Mouse (Mus musculus) lung, embryonic 16.5 days (tissue): ENCODE results near the gene Tmprss11c. TPM values are rescaled to one million over a fixed set of nuclear protein-coding genes. Genes with fewer than 3 reads are reported as not detected.
"Not testable (repeated sequence)": the region's sequence is repeated elsewhere in the genome, so short reads cannot be mapped to it uniquely, and the experiment has no call there.

Experiments used
- ATAC-seq: fragments of 200-750 bp; cut with Nextera tagmentation; 2 replicates; pipeline ENCODE4 v1.8.0; 2017; ENCODE audit warnings: low read depth, mild to moderate bottlenecking, moderate library complexity
- H3K27ac ChIP-seq: fragments of 300-500 bp; sonication (generic); 2 replicates; pipeline ENCODE4 v1.5.1; 2014; ENCODE audit warnings: mild to moderate bottlenecking, control low read depth, low read length
- H3K27me3 ChIP-seq: fragments of 300-500 bp; sonication (generic); 2 replicates; pipeline ENCODE4 v1.6.1; 2014; ENCODE audit warnings: low read depth, low read length, mixed read lengths; ENCODE audit not compliant: control insufficient read depth, insufficient read depth
- H3K36me3 ChIP-seq: fragments of 300-500 bp; sonication (generic); 2 replicates; pipeline ENCODE4 v1.6.1; 2014; ENCODE audit warnings: low read length; ENCODE audit not compliant: control insufficient read depth, insufficient read depth
- H3K4me1 ChIP-seq: fragments of 300-500 bp; sonication (generic); replicated peaks from 2 replicates; pipeline ENCODE4 v1.6.1; 2014; ENCODE audit warnings: low read length, mixed read lengths; ENCODE audit not compliant: control insufficient read depth, insufficient read depth
- H3K4me2 ChIP-seq: fragments of 300-500 bp; sonication (generic); 2 replicates; pipeline ENCODE4 v1.6.1; 2014; ENCODE audit warnings: low read depth, low read length, control low read depth
- H3K4me3 ChIP-seq: fragments of 300-500 bp; sonication (generic); 2 replicates; pipeline ENCODE4 v1.5.1; 2014; ENCODE audit warnings: mild to moderate bottlenecking, low read length, control low read depth
- H3K9ac ChIP-seq: fragments of 300-500 bp; sonication (generic); 2 replicates; pipeline ENCODE4 v1.6.1; 2014; ENCODE audit warnings: low read length, control low read depth
- H3K9me3 ChIP-seq: fragments of 300-500 bp; sonication (generic); 2 replicates; pipeline ENCODE4 v1.6.1; 2016; ENCODE audit warnings: low read length; ENCODE audit not compliant: control insufficient read depth
- WGBS: fragments of 180-500 bp; shearing (Covaris S2); extraction: QIAGEN DNeasy Blood & Tissue Kit; methylation state at CpG from one replicate; pipeline ENCODE4 v1.1.7; 2014; 5-methylcytosine and 5-hydroxymethylcytosine counted together
- polyA plus RNA-seq: library from polyadenylated mRNA; unstranded; fragments of >200 nt; fragmentation: Nextera tagmentation; extraction: Ambion mirVana; gene quantifications from 2 replicates; pipeline ENCODE4 v1.2.1, GENCODE M21; 2015

Tmprss11c gene
- not detected in 2 replicates for polyA plus RNA-seq

DNA sequence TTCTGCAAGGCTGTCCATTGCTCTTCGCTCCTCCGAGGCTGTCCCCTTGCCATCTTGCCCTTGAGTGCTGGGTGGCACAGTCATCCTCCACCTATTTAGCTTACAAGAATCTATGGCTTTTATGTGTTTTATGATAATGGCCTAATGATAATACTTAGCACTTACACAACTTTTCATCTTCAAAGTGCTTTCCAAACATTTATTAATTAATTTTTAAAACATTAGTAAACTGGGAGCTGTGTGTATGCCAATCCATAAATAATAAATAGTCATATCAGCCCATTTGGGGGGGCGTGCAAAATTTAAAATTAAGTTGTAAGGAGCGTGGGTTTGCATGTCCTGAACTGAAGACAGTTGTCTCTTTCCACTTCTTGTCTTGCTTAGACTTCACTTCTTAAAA is at the start of gene Tmprss11c:
Gene Tmprss11c (minus strand): TSS at position 101 of the 400 bp plus-strand sequence.
- 69% methylated on average over 4 of the region's 4 CpGs for WGBS
- H3K4me3 ChIP-seq, result no peak within 1 kb of the TSS
- H3K4me1 ChIP-seq, result no peaks in the 10 kb centered on the region
- no peak within 1 kb of the TSS for H3K9ac ChIP-seq
- H3K36me3 ChIP-seq, result no peaks in the 10 kb centered on the region
- no peaks in the 10 kb centered on the region for H3K27me3 ChIP-seq
- H3K4me2 ChIP-seq, result no peak within 1 kb of the TSS
- ATAC-seq, result no peak
- H3K9me3 ChIP-seq, result no peaks in the 10 kb centered on the region
- H3K27ac ChIP-seq, result no peak within 1 kb of the TSS

DNA sequence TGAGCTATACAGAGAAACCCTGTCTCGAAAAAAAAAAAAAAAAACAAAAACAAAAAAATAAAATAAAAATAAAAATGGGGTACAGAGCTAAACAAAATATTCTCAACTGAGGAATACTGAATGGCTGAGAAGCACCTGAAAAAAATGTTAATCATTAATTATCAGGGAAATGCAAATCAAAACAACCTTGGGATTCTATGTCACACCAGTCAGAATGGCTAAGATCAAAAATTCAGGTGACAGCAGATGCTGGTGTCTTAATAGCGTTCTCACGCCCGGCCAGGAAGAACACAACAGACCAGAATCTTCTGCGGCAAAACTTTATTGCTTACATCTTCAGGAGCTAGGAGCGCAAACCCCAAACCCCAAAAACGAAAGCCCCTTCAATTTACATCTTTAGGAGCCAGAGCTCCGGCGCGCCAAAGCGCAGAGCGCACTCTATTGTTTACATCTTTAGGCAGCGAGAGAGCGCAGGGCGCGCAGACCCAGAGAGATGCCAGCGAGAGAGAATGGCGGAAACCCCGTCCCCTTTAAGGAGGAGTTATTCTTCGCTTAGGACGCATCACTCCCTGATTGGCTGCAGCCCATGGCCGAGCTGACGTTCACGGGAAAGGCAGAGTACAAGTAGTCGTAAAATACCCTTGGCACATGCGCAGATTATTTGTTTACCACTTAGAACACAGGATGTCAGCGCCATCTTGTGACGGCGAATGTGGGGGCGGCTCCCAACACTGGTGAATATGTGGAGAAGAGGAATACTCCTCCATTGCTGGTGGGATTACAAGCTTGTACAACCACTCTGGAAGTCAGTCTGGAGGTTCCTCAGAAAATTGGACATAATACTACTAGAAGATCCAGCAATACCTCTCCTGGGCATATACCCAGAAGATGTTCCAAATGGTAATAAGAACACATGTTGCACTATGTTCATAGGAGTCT is 29.2 kb upstream of the Tmprss11c start:
- not testable (repeated sequence) for ATAC-seq, H3K9me3 ChIP-seq

DNA sequence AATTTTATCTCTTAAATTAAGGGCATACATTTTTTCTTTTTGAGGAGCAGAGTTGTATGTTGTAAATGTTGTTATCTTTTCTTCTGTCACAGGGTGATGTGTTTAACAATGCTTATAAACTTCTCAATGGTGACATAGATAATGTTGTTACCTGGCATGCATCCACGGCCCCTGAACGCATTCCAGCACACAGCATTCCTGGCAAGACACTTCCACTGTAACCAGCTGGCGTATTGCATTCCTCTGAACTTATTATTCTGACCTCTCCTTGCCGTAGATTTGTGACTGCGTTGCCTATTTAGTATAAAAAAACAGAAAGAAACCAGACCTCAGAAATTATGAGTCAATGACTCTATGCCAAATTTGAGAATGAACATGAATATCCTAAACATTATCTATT is 17.0 kb upstream of the Tmprss11c start:
- H3K27me3 ChIP-seq, result no peaks in the 10 kb centered on the region
- no peaks in the 10 kb centered on the region for H3K4me1 ChIP-seq
- H3K9ac ChIP-seq, result no peak overlapping the region
- 50% methylated on average over 5 of the region's 5 CpGs for WGBS
- H3K4me3 ChIP-seq, result no peak overlapping the region
- no peak for ATAC-seq
- H3K9me3 ChIP-seq, result no peaks in the 10 kb centered on the region
- no peaks in the 10 kb centered on the region for H3K36me3 ChIP-seq
- H3K4me2 ChIP-seq, result no peak overlapping the region
- H3K27ac ChIP-seq, result no peak overlapping the region

More for the DNA sequence above, 29.2 kb upstream of the Tmprss11c start:
- not testable (repeated sequence) for H3K27me3 ChIP-seq, H3K27ac ChIP-seq, H3K9ac ChIP-seq, H3K4me1 ChIP-seq, H3K36me3 ChIP-seq
- H3K4me3 ChIP-seq, result peak overlapping the region; percentile 32
- peak overlapping the region; percentile 35 for H3K4me2 ChIP-seq
- WGBS, result 59% methylated on average over 27 of the region's 30 CpGs

DNA sequence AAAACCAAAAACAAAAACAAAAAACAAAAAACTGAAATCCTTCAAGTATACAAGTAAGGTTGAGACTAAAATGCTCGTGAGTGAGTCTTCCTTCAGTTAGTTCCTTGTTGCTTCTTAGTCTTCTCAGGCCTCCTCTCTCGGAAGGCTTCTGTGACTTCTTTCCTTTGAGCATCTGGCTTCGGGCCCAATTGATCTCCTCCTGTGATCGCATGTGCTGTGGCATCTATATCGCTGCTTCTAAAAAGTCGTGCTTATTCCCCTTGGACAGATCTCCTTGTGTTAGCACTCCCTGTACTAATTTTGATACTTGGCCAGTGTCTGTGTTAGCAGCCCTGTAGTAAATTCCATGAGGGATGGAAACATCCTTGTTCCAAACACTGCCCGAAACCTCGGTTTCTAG is 14.8 kb upstream of the Tmprss11c start:
- Histone ChIP-seq H3K4me1 (no peaks in the 10 kb centered on the region), H3K36me3 (no peaks in the 10 kb centered on the region), H3K4me3 (no peak overlapping the region), H3K9me3 (no peaks in the 10 kb centered on the region), H3K4me2 (no peak overlapping the region), H3K27me3 (no peaks in the 10 kb centered on the region), H3K9ac (no peak overlapping the region), H3K27ac (no peak overlapping the region)
- 80% methylated on average over 8 of the region's 8 CpGs for WGBS
- no peak for ATAC-seq

DNA sequence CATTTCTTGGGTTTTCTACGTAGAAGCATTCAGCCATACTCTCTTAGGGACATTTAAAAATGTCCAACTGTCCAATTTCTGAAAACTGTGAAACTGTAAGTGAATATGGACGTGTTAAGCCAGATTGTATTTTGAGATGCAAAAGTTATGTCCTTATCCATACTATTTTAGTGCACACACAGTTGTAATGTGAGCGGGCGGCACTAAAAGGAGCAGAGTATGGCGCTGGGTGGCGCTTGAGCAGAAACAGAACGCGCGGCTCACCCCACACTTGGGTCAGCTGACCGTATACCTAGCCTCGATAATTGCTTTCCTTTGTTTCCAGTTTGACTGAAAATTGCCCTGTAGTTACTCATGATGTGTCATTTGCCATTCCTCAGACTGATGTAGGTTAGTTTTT is 42.5 kb downstream of the Tmprss11c start:
- ATAC-seq, result no peak
- no peaks in the 10 kb centered on the region for H3K36me3 ChIP-seq
- 88% methylated on average over 11 of the region's 11 CpGs for WGBS
- H3K27ac ChIP-seq, result no peak overlapping the region
- no peak overlapping the region for H3K4me3 ChIP-seq
- H3K9me3 ChIP-seq, result no peaks in the 10 kb centered on the region
- H3K9ac ChIP-seq, result no peak overlapping the region
- no peaks in the 10 kb centered on the region for H3K4me1 ChIP-seq
- H3K4me2 ChIP-seq, result no peak overlapping the region
- no peaks in the 10 kb centered on the region for H3K27me3 ChIP-seq

DNA sequence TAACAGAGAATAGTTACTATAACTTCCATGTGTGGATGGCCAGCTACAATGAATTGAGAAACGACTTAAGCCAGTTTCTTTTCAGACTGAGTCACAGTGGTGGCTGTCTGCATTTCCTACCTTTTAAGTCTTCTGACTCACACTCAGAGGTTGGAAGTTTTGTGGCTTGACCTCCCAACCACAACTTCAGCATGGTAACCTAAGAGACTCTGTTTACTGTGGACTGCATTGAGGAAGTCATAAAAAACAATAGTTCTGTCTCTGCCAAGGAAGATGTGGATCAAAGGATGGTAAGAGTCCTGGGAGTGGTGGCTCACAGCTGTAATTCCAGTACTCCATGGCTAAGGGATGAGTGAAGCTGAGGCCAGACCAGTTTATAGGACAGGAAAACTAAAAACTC is 44.2 kb downstream of the Tmprss11c start:
- WGBS, result 36% methylated on average over 1 of the region's 1 CpGs
- Histone ChIP-seq H3K9ac (no peak overlapping the region), H3K4me2 (no peak overlapping the region), H3K9me3 (no peaks in the 10 kb centered on the region), H3K27ac (no peak overlapping the region), H3K4me3 (no peak overlapping the region), H3K4me1 (no peaks in the 10 kb centered on the region), H3K27me3 (no peaks in the 10 kb centered on the region), H3K36me3 (no peaks in the 10 kb centered on the region)
- no peak for ATAC-seq

DNA sequence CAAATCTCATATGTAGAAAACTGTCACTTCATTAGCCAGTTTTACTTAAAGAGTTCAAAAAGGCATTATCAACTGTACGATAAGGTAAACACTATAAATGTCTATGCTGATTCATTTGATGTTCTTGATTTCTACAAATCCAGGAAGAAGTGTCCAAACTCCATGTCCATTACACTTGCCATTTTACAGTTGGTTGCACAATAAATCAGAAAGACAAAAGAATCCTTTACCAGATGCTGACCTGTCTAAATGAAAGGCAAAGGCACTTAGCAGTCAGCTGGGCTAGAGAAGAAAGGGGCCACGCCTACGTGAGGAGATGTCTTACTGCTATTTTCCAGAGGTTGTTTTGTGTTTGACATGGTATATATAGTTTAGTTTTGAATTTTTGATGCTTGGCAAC is 44.8 kb downstream of the Tmprss11c start:
- H3K4me1 ChIP-seq, result no peaks in the 10 kb centered on the region
- ATAC-seq, result no peak

DNA sequence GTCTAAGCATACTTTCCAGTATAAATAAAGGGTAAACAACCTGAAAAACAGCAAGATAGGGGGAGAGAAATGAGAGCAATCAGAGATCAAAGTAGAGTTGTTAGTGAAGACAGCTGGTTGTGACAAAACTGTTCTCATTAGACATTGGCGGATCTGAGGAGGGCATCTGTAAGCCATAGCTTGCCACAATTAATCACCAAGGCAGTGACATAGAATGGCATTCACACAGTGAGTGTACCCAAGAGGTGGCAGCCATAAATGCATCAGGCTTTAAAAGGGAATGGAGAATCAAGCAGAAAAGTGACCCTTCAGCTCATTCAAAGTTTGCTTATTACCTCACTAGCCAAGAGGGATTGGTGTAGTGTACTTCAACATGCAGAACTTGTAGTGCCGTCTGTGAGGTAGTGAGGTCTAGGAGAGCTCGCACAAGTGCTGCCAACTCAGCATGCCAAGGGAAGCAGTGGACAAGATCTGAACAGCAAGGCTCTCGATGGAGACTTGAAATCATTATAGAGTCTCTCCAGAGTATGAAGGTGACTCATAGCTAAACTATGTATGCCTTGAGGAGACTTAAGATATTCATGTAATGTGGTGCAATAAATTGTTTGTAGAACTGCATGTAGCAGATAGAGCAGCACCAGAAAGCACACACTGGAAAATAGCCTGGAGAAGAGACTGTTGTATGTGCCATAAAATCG is 61.8 kb downstream of the Tmprss11c start:
- peak overlapping the region; percentile 49; the same call in 1 of the 2 replicates for H3K27ac ChIP-seq
- peak; percentile 97 for ATAC-seq
- WGBS, result 54% methylated on average over 5 of the region's 5 CpGs

More for the DNA sequence above, 44.8 kb downstream of the Tmprss11c start:
- H3K9ac ChIP-seq, result no peak overlapping the region
- 64% methylated on average over 3 of the region's 3 CpGs for WGBS
- no peak overlapping the region for H3K4me2 ChIP-seq
- H3K27ac ChIP-seq, result no peak overlapping the region
- no peaks in the 10 kb centered on the region for H3K27me3 ChIP-seq
- no peak overlapping the region for H3K4me3 ChIP-seq
- H3K36me3 ChIP-seq, result no peaks in the 10 kb centered on the region
- H3K9me3 ChIP-seq, result no peaks in the 10 kb centered on the region

DNA sequence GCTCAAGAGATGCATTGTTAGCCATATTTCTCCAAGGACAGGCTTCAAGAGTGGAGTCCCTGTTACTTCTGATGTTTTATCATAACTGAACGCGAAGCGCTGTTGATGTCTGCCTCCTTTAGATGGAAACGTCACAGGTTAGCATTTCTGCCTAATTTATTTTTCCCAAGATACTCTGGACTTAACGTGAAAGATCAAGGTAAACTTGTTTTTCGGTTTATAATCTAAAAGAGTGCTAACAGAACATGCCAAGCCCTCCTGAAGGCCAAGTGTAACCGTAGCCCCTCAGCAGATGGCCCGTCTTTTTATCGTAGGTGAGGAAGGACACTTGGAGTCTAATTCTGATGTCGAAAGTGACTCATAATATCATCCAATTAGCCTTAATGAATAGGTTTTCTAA is 91.3 kb downstream of the Tmprss11c start, which contains the start of gene Gnrhr:
Gene Gnrhr (minus strand): TSS at position 101 of the 400 bp plus-strand sequence.
- Histone ChIP-seq H3K4me3 (no peak within 1 kb of the TSS), H3K9me3 (no peaks in the 10 kb centered on the region), H3K4me2 (no peak within 1 kb of the TSS), H3K27ac (no peak within 1 kb of the TSS), H3K4me1 (no peaks in the 10 kb centered on the region), H3K36me3 (no peaks in the 10 kb centered on the region), H3K27me3 (no peaks in the 10 kb centered on the region), H3K9ac (no peak within 1 kb of the TSS)
- 88% methylated on average over 10 of the region's 10 CpGs for WGBS
- no peak for ATAC-seq

More for the DNA sequence above, 61.8 kb downstream of the Tmprss11c start:
- Histone ChIP-seq H3K9ac (no peak overlapping the region), H3K4me1 (no peaks in the 10 kb centered on the region), H3K4me3 (no peak overlapping the region), H3K9me3 (no peaks in the 10 kb centered on the region), H3K36me3 (no peaks in the 10 kb centered on the region), H3K27me3 (no peaks in the 10 kb centered on the region), H3K4me2 (no peak overlapping the region)
